Mouse (Mus musculus): ENCODE measurements around the gene Kndc1. TPM values are rescaled to one million over a fixed set of nuclear protein-coding genes. Genes with fewer than 3 reads are reported as not detected.
A peak's percentile ranks its signal among the peaks of the same experiment; 100 is the strongest.

Kndc1 gene
- polyA plus RNA-seq (2016; fragmentation: Nextera tagmentation; extraction: Ambion mirVana), result 2.7 and 3.1 TPM in 2 replicates

- H3K27me3 ChIP-seq (replicated peaks), result peaks cover 40% of the 10 kb centered on the region
- H3K9ac ChIP-seq, result peak within 1 kb of the TSS; percentile 58
- ATAC-seq (ENCODE audit: low FRiP score, low read depth), result peak; percentile 74
- H3K4me3 ChIP-seq, result peak within 1 kb of the TSS; percentile 44
- no peak within 1 kb of the TSS for H3K27ac ChIP-seq
- H3K9me3 ChIP-seq, result no peaks in the 10 kb centered on the region
- peak within 1 kb of the TSS; percentile 83 for H3K4me2 ChIP-seq (replicated peaks)
- 1% methylated on average over 50 of the region's 50 CpGs for WGBS
- no peaks in the 10 kb centered on the region for H3K36me3 ChIP-seq
- H3K4me1 ChIP-seq, result peaks cover 10% of the 10 kb centered on the region
These were observed at the start of gene Kndc1 for GRCm38 (mm10) chr7:139894655-139895557. TSS of gene Kndc1 (plus strand) at chr7:139894696.

GRCm38 (mm10) chr7:139845101-139845500, 49.4 kb upstream of the Kndc1 start:
- Histone ChIP-seq H3K9ac (no peak overlapping the region), H3K27me3 (replicated peaks) (no peaks in the 10 kb centered on the region; the same call in 1 of the 2 replicates), H3K4me3 (no peak overlapping the region), H3K4me1 (peaks cover 7% of the 10 kb centered on the region; the same call in 1 of the 2 replicates), H3K4me2 (replicated peaks) (no peak overlapping the region), H3K36me3 (peaks cover 11% of the 10 kb centered on the region), H3K27ac (no peak overlapping the region), H3K9me3 (0 out of 2 replicates have a peak, but pooled peaks cover 4% of the 10 kb centered on the region)
- ATAC-seq (ENCODE audit: low FRiP score, low read depth), result no peak
- WGBS, result 77% methylated on average over 2 of the region's 2 CpGs

DNA sequence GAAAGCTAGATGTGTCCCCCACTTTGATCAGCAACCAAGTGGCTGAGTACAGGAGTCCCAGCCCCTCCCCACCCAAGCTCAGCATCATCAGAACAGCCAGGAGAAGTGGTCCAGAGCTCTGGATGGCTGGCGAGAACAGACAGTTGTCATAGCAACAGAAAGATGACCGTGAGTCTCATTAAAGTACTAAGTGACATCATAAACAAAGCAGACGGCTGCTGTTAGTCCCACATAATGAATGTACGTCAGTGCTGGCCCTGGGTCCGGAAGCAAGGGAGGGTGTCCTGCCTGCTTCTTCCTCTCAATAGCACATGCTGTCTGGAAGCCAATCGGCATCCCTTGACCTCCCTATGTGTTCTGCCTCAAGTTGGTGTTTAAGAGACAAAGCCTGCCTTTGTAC, 44.3 kb upstream of the Kndc1 start:
- H3K4me1 ChIP-seq, result peaks cover 20% of the 10 kb centered on the region
- H3K9ac ChIP-seq, result no peak overlapping the region
- peak overlapping the region; percentile 29; the same call in 1 of the 2 replicates for H3K27ac ChIP-seq
- no peak overlapping the region for H3K4me3 ChIP-seq
- no peaks in the 10 kb centered on the region; the same call in 1 of the 2 replicates for H3K27me3 ChIP-seq (replicated peaks)
- H3K9me3 ChIP-seq, result no peaks in the 10 kb centered on the region
- no peak overlapping the region for H3K4me2 ChIP-seq (replicated peaks)
- WGBS, result 8% methylated on average over 6 of the region's 6 CpGs
- peak; percentile 77 for ATAC-seq (ENCODE audit: low FRiP score, low read depth)
- H3K36me3 ChIP-seq, result 0 out of 2 replicates have a peak, but pooled peaks cover 2% of the 10 kb centered on the region

- Histone ChIP-seq H3K27ac (peak overlapping the region; percentile 29; the same call in 1 of the 2 replicates), H3K36me3 (0 out of 2 replicates have a peak, but pooled peaks cover 2% of the 10 kb centered on the region), H3K9ac (no peak overlapping the region), H3K27me3 (replicated peaks) (no peaks in the 10 kb centered on the region; the same call in 1 of the 2 replicates), H3K4me3 (no peak overlapping the region), H3K4me2 (replicated peaks) (no peak overlapping the region), H3K4me1 (peaks cover 20% of the 10 kb centered on the region), H3K9me3 (no peaks in the 10 kb centered on the region)
- 57% methylated on average over 5 of the region's 5 CpGs for WGBS
- ATAC-seq (ENCODE audit: low FRiP score, low read depth), result peak; percentile 59; the same call in 1 of the 2 replicates
These were observed 43.8 kb upstream of the Kndc1 start for GRCm38 (mm10) chr7:139850677-139851076.

- 0 out of 2 replicates have a peak, but pooled peaks cover 2% of the 10 kb centered on the region for H3K36me3 ChIP-seq
- H3K4me1 ChIP-seq, result peaks cover 20% of the 10 kb centered on the region
- H3K9me3 ChIP-seq, result no peaks in the 10 kb centered on the region
- H3K27me3 ChIP-seq (replicated peaks), result no peaks in the 10 kb centered on the region; the same call in 1 of the 2 replicates
- 44% methylated on average over 6 of the region's 6 CpGs for WGBS
- no peak overlapping the region for H3K4me2 ChIP-seq (replicated peaks)
- ATAC-seq (ENCODE audit: low FRiP score, low read depth), result peak; percentile 46
- no peak overlapping the region for H3K9ac ChIP-seq
- H3K27ac ChIP-seq, result no peak overlapping the region
- H3K4me3 ChIP-seq, result no peak overlapping the region
These were observed 43.4 kb upstream of the Kndc1 start for GRCm38 (mm10) chr7:139851098-139851497.

DNA sequence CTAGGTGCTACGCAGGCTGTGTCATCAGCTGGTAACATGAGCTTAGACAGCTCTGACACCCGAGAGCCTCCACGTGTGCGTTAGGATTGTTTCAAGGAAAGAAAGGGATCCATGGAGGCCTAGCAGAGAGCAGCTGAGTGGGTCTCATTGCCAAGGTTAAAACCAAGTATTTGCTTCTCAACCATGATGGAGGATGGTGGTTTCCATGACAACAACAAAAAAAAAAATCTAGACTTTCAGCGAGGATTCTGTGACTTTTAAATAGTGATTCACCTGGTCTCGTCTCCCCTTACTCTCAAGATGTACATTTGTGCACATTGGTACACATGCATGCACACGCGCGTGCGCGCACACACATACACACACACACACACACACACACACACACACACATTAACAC, 39.2 kb upstream of the Kndc1 start:
- Histone ChIP-seq H3K9ac (no peak overlapping the region), H3K4me1 (peaks cover 11% of the 10 kb centered on the region), H3K36me3 (0 out of 2 replicates have a peak, but pooled peaks cover 2% of the 10 kb centered on the region), H3K4me3 (no peak overlapping the region), H3K27ac (no peak overlapping the region), H3K4me2 (replicated peaks) (no peak overlapping the region), H3K9me3 (no peaks in the 10 kb centered on the region), H3K27me3 (replicated peaks) (no peaks in the 10 kb centered on the region)
- WGBS, result 79% methylated on average over 11 of the region's 11 CpGs
- ATAC-seq (ENCODE audit: low FRiP score, low read depth), result no peak

GRCm38 (mm10) chr7:139861411-139861810, 33.1 kb upstream of the Kndc1 start:
- Histone ChIP-seq H3K4me1 (no peaks in the 10 kb centered on the region), H3K36me3 (no peaks in the 10 kb centered on the region), H3K4me2 (replicated peaks) (no peak overlapping the region), H3K27me3 (replicated peaks) (no peaks in the 10 kb centered on the region), H3K4me3 (no peak overlapping the region), H3K9me3 (no peaks in the 10 kb centered on the region), H3K27ac (no peak overlapping the region), H3K9ac (no peak overlapping the region)
- WGBS, result 24% methylated on average over 3 of the region's 3 CpGs
- no peak for ATAC-seq (ENCODE audit: low FRiP score, low read depth)

DNA sequence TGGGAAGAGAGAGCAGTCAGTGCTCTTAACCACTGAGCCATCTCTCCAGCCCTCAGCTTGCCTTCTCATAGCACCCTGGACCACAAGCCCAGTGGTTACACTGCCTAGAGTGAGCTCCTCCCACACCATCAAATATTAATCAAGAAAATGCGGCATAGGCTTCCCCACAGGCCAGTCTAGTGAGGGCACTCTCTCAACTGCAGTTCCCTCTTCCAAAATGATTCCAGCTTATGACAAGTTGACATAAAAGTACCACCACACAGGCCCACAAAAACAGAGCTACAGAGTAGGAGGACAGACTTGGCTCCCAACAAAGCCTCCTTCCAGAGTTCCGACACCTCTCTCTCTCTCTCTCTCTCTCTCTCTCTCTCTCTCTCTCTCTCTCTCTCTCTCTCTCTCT, 31.4 kb upstream of the Kndc1 start:
- H3K4me1 ChIP-seq, result no peaks in the 10 kb centered on the region
- H3K36me3 ChIP-seq, result no peaks in the 10 kb centered on the region
- no peak overlapping the region for H3K4me3 ChIP-seq
- H3K9me3 ChIP-seq, result no peaks in the 10 kb centered on the region
- no peak for ATAC-seq (ENCODE audit: low FRiP score, low read depth)
- H3K27ac ChIP-seq, result no peak overlapping the region
- no peak overlapping the region for H3K9ac ChIP-seq
- H3K4me2 ChIP-seq (replicated peaks), result no peak overlapping the region
- 0 out of 2 replicates have a peak, but pooled peaks cover 2% of the 10 kb centered on the region for H3K27me3 ChIP-seq (replicated peaks)
- 85% methylated on average over 2 of the region's 2 CpGs for WGBS

DNA sequence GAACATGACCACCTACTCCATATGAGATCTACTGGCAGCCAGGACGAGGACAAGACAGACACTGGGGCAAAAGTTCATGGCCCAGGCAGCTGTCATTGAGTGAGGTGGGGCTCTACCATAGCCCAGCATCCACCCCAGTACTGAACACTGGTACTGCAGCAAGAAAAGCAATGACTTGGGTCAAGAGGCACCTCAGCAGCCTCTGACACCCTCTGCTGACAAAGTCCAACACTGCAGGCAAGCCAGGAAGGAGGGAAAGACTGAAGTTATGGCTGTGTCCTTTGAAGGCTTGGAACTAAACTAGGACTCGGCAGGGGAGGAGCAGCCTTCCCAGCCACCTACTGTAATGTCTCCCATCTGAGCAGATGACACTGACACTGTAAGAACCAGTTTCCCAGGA, 30.2 kb upstream of the Kndc1 start:
- no peak for ATAC-seq (ENCODE audit: low FRiP score, low read depth)
- Histone ChIP-seq H3K4me1 (no peaks in the 10 kb centered on the region), H3K9ac (no peak overlapping the region), H3K27me3 (replicated peaks) (0 out of 2 replicates have a peak, but pooled peaks cover 2% of the 10 kb centered on the region), H3K36me3 (no peaks in the 10 kb centered on the region), H3K27ac (no peak overlapping the region), H3K4me3 (no peak overlapping the region), H3K9me3 (no peaks in the 10 kb centered on the region), H3K4me2 (replicated peaks) (no peak overlapping the region)
- WGBS, result 57% methylated on average over 2 of the region's 2 CpGs

DNA sequence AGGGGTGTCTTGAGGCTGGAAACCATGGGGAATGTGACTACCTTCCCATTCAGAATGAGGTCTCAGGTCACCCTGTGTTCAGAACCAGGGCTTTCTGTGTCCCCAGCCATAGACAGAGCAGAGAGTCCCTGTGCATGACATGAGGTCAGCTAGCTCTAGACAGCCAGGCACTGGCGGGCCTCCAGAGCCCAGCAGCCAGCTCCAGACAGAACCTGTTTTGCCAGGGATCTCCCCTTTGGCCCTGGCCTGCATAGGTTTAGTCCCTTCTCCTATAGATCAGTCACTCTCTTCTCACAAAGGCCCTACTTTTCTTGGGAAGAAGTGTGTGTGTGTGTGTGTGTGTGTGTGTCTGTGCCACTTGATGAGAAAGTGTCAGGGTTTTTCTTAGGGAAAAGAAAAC, 29.6 kb upstream of the Kndc1 start:
- Histone ChIP-seq H3K27me3 (replicated peaks) (0 out of 2 replicates have a peak, but pooled peaks cover 2% of the 10 kb centered on the region), H3K4me3 (no peak overlapping the region), H3K4me2 (replicated peaks) (no peak overlapping the region), H3K9me3 (no peaks in the 10 kb centered on the region), H3K36me3 (no peaks in the 10 kb centered on the region), H3K9ac (no peak overlapping the region), H3K4me1 (no peaks in the 10 kb centered on the region), H3K27ac (no peak overlapping the region)
- no peak for ATAC-seq (ENCODE audit: low FRiP score, low read depth)
- 84% methylated on average over 1 of the region's 1 CpGs for WGBS

DNA sequence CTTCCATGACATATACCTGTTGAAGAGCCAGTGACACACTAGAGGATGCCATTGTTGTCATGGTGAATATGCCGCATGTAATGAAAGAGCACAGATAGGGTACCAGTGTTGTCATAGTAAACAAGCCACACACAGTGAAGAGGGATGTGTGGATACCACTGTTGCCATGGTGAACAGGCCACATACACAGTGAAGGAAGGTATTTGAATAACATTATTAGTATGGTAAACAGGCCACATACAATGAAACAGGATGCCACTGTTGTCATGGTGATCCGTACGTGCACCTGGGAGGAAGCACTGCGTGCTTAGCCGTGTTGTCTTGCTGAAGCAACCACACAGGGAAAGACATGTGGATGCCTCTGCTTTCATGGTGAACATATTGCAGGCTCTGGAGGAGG, 23.5 kb upstream of the Kndc1 start:
- Histone ChIP-seq H3K4me3 (no peak overlapping the region), H3K27me3 (replicated peaks) (0 out of 2 replicates have a peak, but pooled peaks cover 2% of the 10 kb centered on the region), H3K36me3 (0 out of 2 replicates have a peak, but pooled peaks cover 5% of the 10 kb centered on the region), H3K9ac (no peak overlapping the region), H3K27ac (no peak overlapping the region), H3K4me2 (replicated peaks) (no peak overlapping the region), H3K4me1 (no peaks in the 10 kb centered on the region), H3K9me3 (no peaks in the 10 kb centered on the region)
- WGBS, result 85% methylated on average over 5 of the region's 5 CpGs
- no peak for ATAC-seq (ENCODE audit: low FRiP score, low read depth)

GRCm38 (mm10) chr7:139877167-139877792, 17.2 kb upstream of the Kndc1 start:
- Histone ChIP-seq H3K4me1 (no peaks in the 10 kb centered on the region), H3K27me3 (replicated peaks) (no peaks in the 10 kb centered on the region), H3K9ac (no peak overlapping the region), H3K4me3 (no peak overlapping the region), H3K9me3 (no peaks in the 10 kb centered on the region), H3K4me2 (replicated peaks) (no peak overlapping the region), H3K27ac (no peak overlapping the region), H3K36me3 (peaks cover 5% of the 10 kb centered on the region; the same call in 1 of the 2 replicates)
- no peak for ATAC-seq (ENCODE audit: low FRiP score, low read depth)
- 77% methylated on average over 10 of the region's 10 CpGs for WGBS

Data from neural tube, embryonic 12.5 days (tissue).